Mouse (Mus musculus) layer of hippocampus, postnatal 25 days (tissue): ENCODE measurements around the gene Abca3. TPM values are rescaled to one million over a fixed set of nuclear protein-coding genes. Genes with fewer than 3 reads are reported as not detected.
"Not testable (repeated sequence)": the region's sequence is repeated elsewhere in the genome, so short reads cannot be mapped to it uniquely, and the experiment has no call there.

ENCODE experiments used
- DNase-seq, 2 experiments: peaks; one replicate each; pipeline ENCODE4 v3.0.0; 2022; ENCODE audit warnings: mixed read lengths in 2 of 2, low spot score in 1 of 2; ENCODE audit errors: extremely low spot score in 1 of 2
- microRNA-seq, 2 experiments: library from miRNA; unstranded; fragments of <30 nt; microRNA quantifications; one replicate each; pipeline ENCODE4 v1.2.0; 2021
- total RNA-seq, 2 experiments: library from RNA; stranded (reverse); gene quantifications; 2 replicates each; pipeline ENCODE4 v1.2.3; 2021

Abca3 gene
- total RNA-seq, 2 experiments from 2014 or later, result 70.7 to 75.2 TPM

GRCm38 (mm10) chr17:24429201-24429983 is 77.6 kb downstream of the Abca3 start:
- DNase-seq, result no peak

GRCm38 (mm10) chr17:24437016-24437415 is 85.3 kb downstream of the Abca3 start:
- no peak for DNase-seq

GRCm38 (mm10) chr17:24440377-24440776 is 88.6 kb downstream of the Abca3 start:
- no peak for DNase-seq

GRCm38 (mm10) chr17:24441148-24441547 is 89.4 kb downstream of the Abca3 start:
- no peak for DNase-seq

- DNase-seq, result no peak
Observed at GRCm38 (mm10) chr17:24442107-24442506, 90.4 kb downstream of the Abca3 start.

- DNase-seq, result no peak
Observed at GRCm38 (mm10) chr17:24442632-24443155, 90.9 kb downstream of the Abca3 start, which contains the start of gene Dnase1l2. Dnase1l2 (minus strand) TSS chr17:24443105.

- DNase-seq, result no peak
Observed at GRCm38 (mm10) chr17:24443409-24443808, 91.7 kb downstream of the Abca3 start.

- no peak for DNase-seq
Observed at GRCm38 (mm10) chr17:24446590-24446989, 94.8 kb downstream of the Abca3 start.

GRCm38 (mm10) chr17:24449507-24449906 is 97.8 kb downstream of the Abca3 start:
- no peak for DNase-seq

GRCm38 (mm10) chr17:24451220-24451619 is 99.5 kb downstream of the Abca3 start:
- DNase-seq, result no peak

GRCm38 (mm10) chr17:24453372-24453771 is 101.6 kb downstream of the Abca3 start:
- DNase-seq, result no peak

GRCm38 (mm10) chr17:24454218-24454755 is 102.5 kb downstream of the Abca3 start:
- DNase-seq, result no peak

GRCm38 (mm10) chr17:24454756-24455522 is 103.2 kb downstream of the Abca3 start:
- DNase-seq, result peak; percentile 91 to 95

- DNase-seq, result not testable (repeated sequence)
Observed at GRCm38 (mm10) chr17:24455523-24456206, 103.9 kb downstream of the Abca3 start.

Small RNA genes within 50 kb of the gene (microRNA-seq; reads per million reads assigned to microRNA genes)
- 0 reads per million in 2 experiments for gene Gm24427

Other genes starting within 250 kb of the Abca3 start
- gene Pdpk1, start 201.0 kb upstream of the Abca3 start, total RNA-seq, result 100 to 1,000 TPM; 102 to 108 TPM
- gene Amdhd2, start 188.2 kb upstream of the Abca3 start, total RNA-seq, result 10 to 100 TPM; 36.3 to 38.4 TPM
- gene Atp6v0c, start 182.2 kb upstream of the Abca3 start, total RNA-seq, result 1,000 to 10,000 TPM; 1,231 to 1,342 TPM
- gene Tbc1d24, start 146.4 kb upstream of the Abca3 start, total RNA-seq, result 10 to 100 TPM; 60.1 to 64.2 TPM
- 10 to 100 TPM; 10.8 to 11.0 TPM for gene Ntn3, start 142.4 kb upstream of the Abca3 start, total RNA-seq
- 10 to 100 TPM in 1 of 2 experiments, 1 to 10 TPM in 1; 8.4 to 10.0 TPM for gene Tedc2, start 131.1 kb upstream of the Abca3 start, total RNA-seq
- gene Ccnf, start 100.5 kb upstream of the Abca3 start, total RNA-seq, result 1 to 10 TPM; 4.1 to 6.6 TPM
- gene Abca17, start 882 bp upstream of the Abca3 start, total RNA-seq, result 1 to 10 TPM in 1 of 2 experiments, under 1 TPM in 1; 0.47 to 1.2 TPM
- gene Rnps1, start 62.6 kb downstream of the Abca3 start, total RNA-seq, result 100 to 1,000 TPM; 117 to 120 TPM
- gene Eci1, start 74.7 kb downstream of the Abca3 start, total RNA-seq, result 10 to 100 TPM; 23.3 to 26.9 TPM
- 1 to 10 TPM; 6.0 to 7.8 TPM for gene Dnase1l2, start 91.2 kb downstream of the Abca3 start, total RNA-seq
- 10 to 100 TPM; 25.4 to 36.0 TPM for gene E4f1, start 118.4 kb downstream of the Abca3 start, total RNA-seq
- 10 to 100 TPM; 61.5 to 74.6 TPM for gene Pgp, start 118.4 kb downstream of the Abca3 start, total RNA-seq
- 1 to 10 TPM; 1.6 to 3.5 TPM for gene Bricd5, start 121.9 kb downstream of the Abca3 start, total RNA-seq
- 10 to 100 TPM; 38.1 to 40.1 TPM for gene Mlst8, start 127.1 kb downstream of the Abca3 start, total RNA-seq
- 100 to 1,000 TPM; 143 to 165 TPM for gene Caskin1, start 136.7 kb downstream of the Abca3 start, total RNA-seq
- gene Traf7, start 176.0 kb downstream of the Abca3 start, total RNA-seq, result 10 to 100 TPM; 69.9 to 88.9 TPM
- gene Rab26, start 182.3 kb downstream of the Abca3 start, total RNA-seq, result 10 to 100 TPM; 65.1 to 72.1 TPM
- 10 to 100 TPM; 68.9 to 89.9 TPM for gene Pkd1, start 197.9 kb downstream of the Abca3 start, total RNA-seq